Mouse (Mus musculus): ENCODE data around the gene Fam25c.
"Not testable (repeated sequence)": the region's sequence is repeated elsewhere in the genome, so short reads cannot be mapped to it uniquely, and the experiment has no call there.

Fam25c gene

DNA sequence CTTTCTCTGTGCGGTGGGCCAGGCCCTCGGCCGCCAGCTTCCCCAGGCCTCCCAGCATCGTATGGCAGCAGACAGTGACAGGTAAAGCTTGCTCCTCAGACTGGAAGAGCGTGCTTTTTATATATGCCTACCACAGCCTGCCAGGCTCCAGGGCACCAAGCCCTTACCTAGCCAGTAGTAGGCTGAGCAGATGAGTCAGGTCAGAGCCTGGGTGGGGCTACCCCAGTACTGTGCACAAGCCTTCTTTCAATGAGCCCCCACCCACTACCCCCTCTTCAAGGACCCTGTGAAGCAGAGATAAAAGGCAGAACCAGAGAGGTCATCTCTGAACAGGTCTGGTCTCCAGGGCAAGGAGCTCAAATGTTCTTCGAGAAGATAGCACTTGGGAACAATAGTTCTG lies at the start of gene Fam25c:
TSS of gene Fam25c (minus strand) at position 133 of the 400 bp plus-strand sequence.
- no peak for DNase-seq (ENCODE audit: low spot score)

GRCm38 (mm10) chr14:34403424-34403823 lies 48.2 kb upstream of the Fam25c start:
- DNase-seq (ENCODE audit: low spot score) = no peak

- DNase-seq (ENCODE audit: low spot score) = no peak
These were observed 47.6 kb upstream of the Fam25c start for GRCm38 (mm10) chr14:34402871-34403270.

GRCm38 (mm10) chr14:34401135-34401534 lies 45.9 kb upstream of the Fam25c start:
- no peak for DNase-seq (ENCODE audit: low spot score)

GRCm38 (mm10) chr14:34400021-34400420 lies 44.8 kb upstream of the Fam25c start:
- no peak for DNase-seq (ENCODE audit: low spot score)

GRCm38 (mm10) chr14:34399301-34399700 lies 44.1 kb upstream of the Fam25c start:
- no peak for DNase-seq (ENCODE audit: low spot score)

DNA sequence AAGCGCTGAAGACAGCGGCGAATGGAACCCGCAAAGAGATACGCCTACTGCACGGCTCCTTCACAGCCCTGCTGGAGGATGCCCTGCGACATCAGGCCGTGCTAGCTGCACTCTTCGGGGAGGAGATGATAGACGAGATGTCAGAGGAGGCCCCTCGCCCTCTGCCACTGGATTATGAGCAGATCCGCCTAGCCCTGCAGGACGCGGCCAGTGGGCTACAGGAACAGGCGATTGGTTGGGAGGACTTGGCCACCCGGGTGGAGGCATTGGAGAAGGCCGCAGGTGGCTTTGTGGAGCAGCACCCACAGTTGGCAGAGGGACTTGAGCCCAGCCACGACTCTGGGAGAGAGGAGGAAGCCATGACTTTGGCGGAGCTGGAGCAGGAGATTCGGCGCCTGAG lies 43.7 kb upstream of the Fam25c start:
- no peak for DNase-seq (ENCODE audit: low spot score)

- no peak for DNase-seq (ENCODE audit: low spot score)
These were observed 42.6 kb upstream of the Fam25c start for GRCm38 (mm10) chr14:34397871-34398270.

DNA sequence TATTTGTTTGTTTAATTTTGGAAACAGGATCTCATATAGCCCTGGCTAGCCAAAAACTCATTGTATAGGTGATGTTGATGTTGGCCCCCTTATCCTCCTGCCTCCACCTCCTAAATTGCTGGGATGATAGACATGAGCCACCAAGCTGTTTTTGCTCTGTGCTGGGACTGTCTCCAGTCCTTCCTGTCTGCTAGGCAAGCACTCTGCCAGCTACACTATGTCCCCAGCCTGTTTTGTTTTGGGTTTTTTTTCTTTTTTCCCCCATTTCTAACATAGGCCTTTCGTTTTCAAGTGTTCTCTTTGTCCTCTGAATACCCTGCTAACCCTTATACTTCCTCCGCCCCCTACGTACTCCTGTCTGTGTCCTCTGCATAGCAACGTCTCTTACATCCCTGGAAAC lies 38.1 kb upstream of the Fam25c start:
- DNase-seq (ENCODE audit: low spot score) = no peak

DNA sequence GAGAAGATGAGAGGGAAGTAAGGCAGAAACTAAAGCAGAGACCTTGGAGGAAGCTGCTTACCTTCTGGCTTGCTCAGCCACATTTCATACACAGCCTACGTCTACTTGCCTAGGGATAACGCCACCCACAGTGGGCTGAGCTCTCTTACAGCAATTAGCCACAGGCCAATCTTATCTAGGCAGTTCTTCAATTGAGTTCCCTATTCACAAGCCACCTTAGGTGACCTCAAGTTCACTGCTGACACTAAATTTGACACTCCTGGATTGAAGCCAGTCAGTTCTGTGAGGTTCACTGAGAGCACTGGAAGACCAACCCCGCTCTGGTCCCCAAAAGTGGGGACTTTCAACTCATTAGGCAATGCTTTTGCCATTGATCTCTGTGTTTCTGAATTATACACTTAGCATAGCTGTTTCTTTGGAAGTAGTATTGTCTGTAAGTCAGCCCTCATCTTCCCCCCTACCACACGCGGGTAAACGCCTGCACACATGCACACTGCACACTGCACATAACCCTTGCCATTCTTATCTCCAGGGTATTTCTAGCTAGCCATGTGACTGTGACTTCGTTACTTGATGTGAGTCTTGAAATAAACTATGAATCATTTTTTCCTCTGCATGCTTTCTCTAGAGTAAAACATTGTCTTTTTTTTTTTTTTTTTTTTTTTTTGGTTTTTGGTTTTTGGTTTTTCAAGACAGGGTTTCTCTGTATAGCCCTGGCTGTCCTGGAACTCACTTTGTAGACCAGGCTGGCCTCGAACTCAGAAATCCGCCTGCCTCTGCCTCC lies 27.9 kb upstream of the Fam25c start:
- no peak for DNase-seq (ENCODE audit: low spot score)

DNA sequence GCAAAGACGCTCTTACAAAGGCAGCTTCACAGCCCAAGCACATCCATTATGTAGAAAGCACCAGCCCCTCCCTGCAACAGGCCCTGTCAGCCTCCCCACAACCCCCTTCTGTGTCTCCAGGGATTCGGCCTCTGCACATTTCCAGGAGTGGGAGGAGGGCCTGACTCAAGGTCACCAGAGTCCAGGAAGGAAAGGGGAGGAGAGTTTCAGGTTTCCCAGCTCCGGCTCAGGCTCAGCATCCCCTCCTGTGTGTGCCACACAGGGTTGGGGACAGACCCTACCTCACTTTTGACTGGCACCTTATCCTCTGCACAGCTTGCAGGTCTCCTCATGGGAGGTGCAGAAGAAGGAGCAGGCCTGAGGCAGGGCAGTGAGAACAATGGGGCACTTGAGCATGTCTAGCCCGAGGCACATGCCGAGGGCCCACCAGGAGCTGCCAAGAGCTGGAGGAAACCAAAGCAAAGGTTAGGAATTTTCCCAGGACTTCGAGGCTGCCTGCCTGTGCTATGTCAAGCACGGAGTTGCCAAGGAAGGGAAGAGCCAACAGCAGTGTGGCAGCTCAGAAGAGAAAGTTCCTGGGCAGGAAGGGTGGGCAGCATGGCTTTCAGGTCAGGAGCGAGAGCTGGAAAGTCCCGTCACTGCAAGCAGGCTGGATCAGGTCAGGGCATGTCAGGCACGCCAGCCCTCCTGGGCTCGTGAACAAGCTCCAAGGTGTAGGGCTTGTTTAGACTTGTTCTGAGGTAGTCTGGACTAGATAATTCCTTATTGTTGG lies 23.5 kb upstream of the Fam25c start:
- no peak for DNase-seq (ENCODE audit: low spot score)

- no peak for DNase-seq (ENCODE audit: low spot score)
These were observed 21.9 kb upstream of the Fam25c start for GRCm38 (mm10) chr14:34377121-34377520.

GRCm38 (mm10) chr14:34375941-34376340 lies 20.7 kb upstream of the Fam25c start:
- no peak for DNase-seq (ENCODE audit: low spot score)

GRCm38 (mm10) chr14:34375415-34375904 lies 20.2 kb upstream of the Fam25c start, which contains the start of gene Mmrn2:
Mmrn2 (plus strand) TSS chr14:34375465.
- no peak for DNase-seq (ENCODE audit: low spot score)

DNA sequence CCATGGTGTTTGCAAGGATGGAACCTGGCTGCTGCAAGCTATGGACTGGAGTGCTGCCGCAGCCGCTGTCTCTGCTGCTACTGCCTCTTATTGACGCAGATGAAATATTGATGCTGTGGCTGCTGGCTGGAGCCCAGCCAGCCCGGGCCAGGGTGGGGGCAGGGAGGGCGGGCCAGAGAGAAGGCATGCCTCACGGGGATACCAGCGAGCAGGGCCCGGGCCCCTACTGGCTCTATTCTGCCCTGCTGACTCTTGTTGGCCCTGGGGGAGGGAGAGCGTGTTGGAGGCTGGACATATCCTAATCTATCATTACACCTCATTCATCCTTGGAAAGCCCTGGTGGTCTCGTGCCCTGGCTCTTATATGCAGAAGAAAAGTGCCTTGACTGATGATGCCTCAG lies 19.3 kb upstream of the Fam25c start, which contains the start of gene Sncg:
TSS of gene Sncg (minus strand) at position 213 of the 400 bp plus-strand sequence.
- no peak for DNase-seq (ENCODE audit: low spot score)

DNA sequence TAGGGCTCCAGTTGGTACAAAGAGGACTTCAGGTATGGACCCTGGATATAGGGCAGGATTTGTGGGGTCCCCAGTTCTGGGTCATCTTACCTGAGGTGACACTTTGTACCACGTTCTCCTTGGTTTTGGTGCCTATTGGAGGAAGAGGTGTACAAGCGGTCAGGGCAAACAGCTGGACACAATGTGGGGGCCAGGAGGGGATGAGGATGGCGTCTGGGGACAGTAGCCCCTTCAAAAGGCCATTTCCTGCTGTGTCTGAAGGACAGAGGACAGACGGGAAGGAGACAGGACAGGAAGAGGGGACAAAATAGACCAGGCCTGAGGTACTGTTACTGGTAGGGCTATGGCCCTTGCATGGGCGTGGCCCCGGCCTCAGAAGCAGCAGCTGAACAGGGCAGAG lies 18.3 kb upstream of the Fam25c start:
- no peak for DNase-seq (ENCODE audit: low spot score)

DNA sequence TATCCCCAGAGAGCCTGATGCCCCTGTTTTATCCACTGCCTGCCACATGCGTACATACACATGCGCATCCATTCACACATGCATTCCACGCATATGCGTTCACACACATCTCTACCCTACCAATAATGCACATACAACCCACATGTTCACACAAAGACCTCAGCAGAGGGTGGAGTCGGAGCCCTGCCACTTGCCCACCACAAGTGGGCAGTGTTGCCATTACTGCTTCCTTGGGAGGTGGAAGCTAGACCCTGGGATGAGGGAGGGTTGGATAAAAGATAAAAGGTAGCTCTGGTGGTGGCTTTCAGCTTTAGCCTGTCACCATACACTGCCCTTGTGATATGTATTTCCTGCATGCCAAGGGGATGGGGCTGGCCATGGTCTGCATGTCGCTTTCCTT lies 17.4 kb upstream of the Fam25c start:
- no peak for DNase-seq (ENCODE audit: low spot score)

- no peak for DNase-seq (ENCODE audit: low spot score)
These were observed 16.5 kb upstream of the Fam25c start for GRCm38 (mm10) chr14:34371763-34372162.

DNA sequence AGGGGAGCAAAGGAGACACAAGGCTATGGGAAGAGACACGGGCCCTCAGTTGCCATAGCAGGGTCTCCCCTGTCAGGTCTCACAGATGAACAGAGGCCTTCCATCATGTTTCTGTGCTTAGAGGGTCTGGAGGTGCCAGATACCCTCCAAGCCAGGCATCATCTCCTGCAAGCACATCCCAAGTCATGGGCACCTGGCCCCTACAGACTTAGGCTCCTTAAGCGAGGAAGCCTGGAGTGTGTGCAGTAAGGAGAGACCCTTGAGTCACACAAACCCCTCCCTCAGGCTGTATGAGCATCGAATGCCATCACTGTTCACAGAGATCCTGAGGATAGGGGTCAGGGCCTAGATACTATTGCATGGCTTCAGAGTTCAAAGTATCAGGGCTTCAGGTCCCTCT lies 15.7 kb upstream of the Fam25c start:
- DNase-seq (ENCODE audit: low spot score) = no peak

- no peak for DNase-seq (ENCODE audit: low spot score)
These were observed 15.0 kb upstream of the Fam25c start for GRCm38 (mm10) chr14:34370203-34370602.

GRCm38 (mm10) chr14:34365147-34365507 lies 9.9 kb upstream of the Fam25c start:
- no peak for DNase-seq (ENCODE audit: low spot score)

DNA sequence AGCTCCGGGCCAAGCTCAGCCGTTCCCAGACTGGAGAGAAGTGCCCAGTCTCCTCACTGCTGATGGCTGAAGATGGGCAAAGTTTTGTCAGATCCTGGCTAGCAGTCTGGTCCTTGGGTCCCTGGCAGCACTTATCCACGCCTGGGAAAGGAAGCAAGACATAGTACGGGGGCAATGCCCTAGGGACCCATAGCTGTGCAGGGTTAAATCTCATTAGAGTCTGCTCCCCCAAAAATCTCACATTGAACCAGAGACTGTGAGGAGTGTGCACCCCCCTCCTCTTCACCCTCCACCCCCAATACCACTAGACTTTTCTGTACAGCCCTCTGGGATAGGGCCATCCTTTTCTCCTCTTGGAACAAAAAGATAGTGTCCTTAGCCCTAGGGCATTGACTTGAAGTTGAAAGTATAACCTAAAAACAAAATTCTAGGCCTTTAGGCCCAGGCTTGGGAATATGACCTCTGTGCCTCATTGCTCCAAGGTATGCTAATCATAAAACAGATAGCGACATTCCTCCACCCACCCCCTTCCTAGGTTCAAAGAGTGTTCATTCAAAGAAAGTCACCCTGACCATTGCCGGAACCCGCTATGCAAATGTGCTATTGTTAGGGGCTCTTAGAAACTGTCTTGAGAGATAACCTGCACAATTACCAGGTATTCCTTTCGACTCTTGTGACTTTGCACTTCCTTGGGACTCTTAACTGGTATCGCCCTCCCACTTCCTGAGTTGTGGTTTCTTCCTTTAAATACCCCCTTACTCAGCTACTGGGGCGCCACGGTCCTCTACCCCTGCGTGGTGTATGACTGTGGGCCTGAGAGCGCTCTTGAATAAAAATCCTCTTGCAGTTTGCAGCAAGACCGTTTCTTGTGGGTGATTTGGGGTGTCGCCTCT lies 9.3 kb upstream of the Fam25c start:
- DNase-seq (ENCODE audit: low spot score) = not testable (repeated sequence)
